Mouse (Mus musculus) 3134 (cell line): ENCODE data around the gene H2-Ke6.
"Not testable (repeated sequence)": the region's sequence is repeated elsewhere in the genome, so short reads cannot be mapped to it uniquely, and the experiment has no call there.

ENCODE experiments used
- DNase-seq: peaks from one replicate; pipeline ENCODE4 v3.0.0-alpha.2; 2011; ENCODE audit warnings: low spot score; ENCODE audit not compliant: insufficient read length; ENCODE audit errors: extremely low read depth

H2-Ke6 gene

DNA sequence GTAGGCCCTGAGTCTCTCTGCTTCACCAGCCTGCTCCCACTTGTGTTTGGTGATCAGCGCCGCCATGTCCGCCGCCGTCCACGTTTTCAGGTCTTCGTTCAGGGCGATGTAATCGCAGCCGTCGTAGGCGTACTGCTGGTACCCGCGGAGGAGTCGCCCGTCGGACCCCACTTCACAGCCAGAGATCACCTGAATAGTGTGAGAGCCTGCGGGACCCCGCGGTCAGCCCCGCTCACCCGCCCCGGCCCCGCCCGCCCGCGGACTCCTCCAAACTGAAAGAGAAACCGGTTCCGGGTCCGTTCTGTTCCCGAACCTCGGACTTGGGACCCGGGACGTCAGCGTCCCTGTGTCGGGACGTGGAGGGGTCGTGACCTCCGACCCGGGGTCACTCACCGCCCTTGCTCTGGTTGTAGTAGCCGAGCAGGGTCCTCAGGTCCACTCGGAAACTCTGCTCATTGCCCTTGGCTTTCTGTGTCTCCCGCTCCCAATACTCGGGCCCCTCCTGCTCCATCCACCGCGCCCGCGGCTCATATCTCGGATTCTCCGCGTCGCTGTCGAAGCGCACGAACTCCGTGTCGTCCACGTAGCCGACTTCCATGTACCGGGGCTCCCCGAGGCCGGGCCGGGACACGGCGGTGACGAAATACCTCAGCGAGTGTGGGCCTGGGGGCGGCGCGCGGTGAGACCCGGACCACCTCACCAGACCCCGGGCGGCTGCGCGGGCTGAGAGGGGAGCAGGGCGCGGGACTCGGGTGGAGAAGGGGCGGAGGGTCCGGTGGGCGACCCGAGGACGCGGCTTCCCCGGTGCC, 28.3 kb downstream of the H2-Ke6 start:
- DNase-seq: peak; percentile 71

DNA sequence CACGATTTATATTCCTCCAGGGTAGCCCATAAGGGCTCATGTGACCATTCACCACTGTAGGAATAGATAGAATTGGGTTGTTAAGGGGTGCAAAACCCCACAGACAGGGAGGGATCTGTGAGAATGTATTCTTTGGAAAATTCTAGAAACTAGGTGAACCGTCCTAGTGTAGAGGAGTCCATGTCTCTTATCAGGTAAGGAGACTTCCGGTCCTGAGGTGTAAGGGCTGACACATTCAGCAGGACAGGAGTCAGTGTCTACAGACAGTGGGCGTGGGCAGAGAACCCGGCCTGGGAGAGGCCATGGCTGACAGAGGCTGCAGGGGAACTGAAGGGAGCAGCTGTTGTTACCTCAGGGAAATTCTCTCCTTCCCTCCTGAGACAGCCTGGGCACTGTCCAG, 29.2 kb downstream of the H2-Ke6 start:
- not testable (repeated sequence) for DNase-seq

DNA sequence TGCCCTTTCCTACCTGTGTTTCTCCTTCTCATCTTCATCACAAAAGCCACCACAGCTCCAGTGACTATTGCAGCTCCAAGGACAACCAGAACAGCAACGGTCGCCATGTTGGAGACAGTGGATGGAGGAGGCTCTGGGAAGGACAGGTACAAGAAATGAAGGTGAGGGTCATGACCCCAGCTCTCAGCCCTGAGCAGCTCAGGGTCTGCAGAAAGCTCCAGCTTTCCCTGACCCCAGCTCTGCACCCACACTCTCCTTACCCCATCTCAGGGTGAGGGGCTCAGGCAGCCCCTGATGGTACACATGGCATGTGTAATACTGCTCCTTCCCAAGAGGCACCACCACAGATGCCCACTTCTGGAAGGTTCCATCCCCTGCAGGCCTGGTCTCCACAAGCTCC, 30.8 kb downstream of the H2-Ke6 start:
- DNase-seq: not testable (repeated sequence)

GRCm38 (mm10) chr17:33995651-33996050, 32.2 kb downstream of the H2-Ke6 start:
- no peak for DNase-seq

DNA sequence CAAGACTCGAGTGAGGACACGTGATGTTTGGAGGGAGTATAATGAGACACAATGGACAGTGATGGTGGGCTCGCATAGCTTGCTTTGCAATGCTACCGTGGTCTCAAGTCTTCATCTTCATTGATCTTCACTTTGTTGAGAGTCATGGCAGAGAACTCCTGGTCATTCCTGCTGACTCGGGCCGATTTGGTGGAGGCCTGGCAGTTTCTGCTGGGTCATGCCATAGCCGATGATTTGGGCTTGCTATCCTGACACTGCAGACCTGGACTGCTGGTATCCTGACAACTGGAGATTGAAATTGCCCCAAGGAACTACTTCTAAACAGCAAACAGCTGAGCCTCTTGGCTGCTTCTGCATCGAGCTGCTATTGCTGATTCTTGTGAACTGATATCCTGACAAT, 32.9 kb downstream of the H2-Ke6 start:
- no peak for DNase-seq

DNA sequence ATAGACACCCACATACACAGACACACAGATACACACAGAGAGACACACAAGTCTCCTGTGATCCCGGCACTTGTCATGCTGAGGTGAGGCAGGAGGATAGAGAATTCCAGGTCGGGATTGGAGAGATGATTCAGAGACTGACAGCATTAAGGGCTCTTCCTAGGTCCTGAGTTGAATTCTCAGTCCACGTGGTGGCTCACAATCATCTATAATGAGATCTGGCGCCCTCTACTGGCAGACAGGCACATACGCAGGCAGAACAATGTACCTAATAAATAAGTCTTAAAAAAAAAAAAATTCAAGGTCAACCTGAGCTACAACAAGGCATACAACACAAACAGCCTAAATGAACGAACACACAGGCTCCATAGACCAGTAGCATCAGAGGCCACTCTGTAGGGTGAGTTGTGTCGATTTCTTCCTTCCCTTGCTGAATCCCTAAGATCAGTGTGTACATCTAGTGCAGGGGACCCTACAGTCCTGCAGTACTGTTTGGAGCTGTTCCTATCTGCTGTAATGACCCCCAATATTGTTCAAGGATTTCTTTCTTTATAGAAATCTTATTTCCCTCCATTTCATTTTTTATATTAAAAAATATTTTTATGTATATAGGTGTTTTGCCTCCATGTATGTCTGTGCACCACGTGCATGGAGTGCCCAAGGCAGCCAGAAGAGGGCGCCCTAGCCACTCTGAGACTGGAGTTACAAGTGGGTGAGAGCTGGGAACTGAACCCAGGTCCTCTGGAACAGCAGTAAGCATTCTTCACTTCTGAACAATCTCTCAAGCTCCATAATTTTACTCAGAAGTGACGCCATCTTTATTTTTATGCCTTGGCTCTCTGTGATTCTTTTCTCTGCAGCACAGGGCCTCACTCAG, 35.8 kb downstream of the H2-Ke6 start:
- peak; percentile 32 for DNase-seq

- DNase-seq: not testable (repeated sequence)
Measured at GRCm38 (mm10) chr17:33982136-33982535, 45.7 kb downstream of the H2-Ke6 start.

DNA sequence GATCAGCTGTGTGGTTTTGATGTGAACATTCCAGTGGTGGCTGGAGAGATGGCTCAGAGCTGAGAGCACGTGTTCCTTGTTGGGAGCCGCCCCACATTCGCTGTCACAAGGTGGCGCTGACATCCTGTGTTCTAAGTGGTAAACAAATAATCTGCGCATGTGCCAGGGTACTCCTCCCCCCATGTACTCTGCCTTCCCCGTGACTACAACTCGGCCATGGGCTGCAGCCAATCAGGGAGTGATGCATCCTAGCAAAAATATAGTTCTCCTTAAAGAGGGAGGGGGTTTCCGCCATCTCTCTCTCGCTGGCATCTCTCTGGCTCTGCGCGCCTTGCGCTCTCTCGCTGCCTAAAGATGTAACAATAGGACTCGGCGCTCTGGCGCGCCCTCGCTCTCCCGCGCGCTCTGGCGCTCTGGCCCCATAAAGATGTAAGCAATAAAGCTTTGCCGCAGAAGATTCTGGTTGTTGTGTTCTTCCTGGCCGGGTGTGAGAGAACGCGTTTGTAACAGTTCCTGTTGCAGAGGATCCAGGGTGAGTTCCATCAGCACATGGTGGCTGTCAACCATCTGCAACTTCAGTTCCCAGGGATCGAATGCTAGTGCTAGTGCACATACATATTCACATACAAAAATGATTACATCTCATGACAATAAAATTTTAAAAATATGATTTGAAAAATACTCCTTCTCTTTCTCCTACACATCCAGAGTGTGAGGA, 46.5 kb downstream of the H2-Ke6 start:
- not testable (repeated sequence) for DNase-seq

GRCm38 (mm10) chr17:33980181-33981035, 47.5 kb downstream of the H2-Ke6 start:
- no peak for DNase-seq

- DNase-seq: no peak
Measured at GRCm38 (mm10) chr17:33979512-33980050, 48.3 kb downstream of the H2-Ke6 start.

GRCm38 (mm10) chr17:33978631-33979031, 49.2 kb downstream of the H2-Ke6 start:
- no peak for DNase-seq

- no peak for DNase-seq
Measured at GRCm38 (mm10) chr17:33977861-33978557, 49.9 kb downstream of the H2-Ke6 start.
